Mouse (Mus musculus) hindbrain, embryonic 16.5 days (tissue): ENCODE results near the gene AL731706.1. TPM values are rescaled to one million over a fixed set of nuclear protein-coding genes. Genes with fewer than 3 reads are reported as not detected.

Experiments
- ATAC-seq: fragments of 200-750 bp; cut with Nextera tagmentation; 2 replicates; pipeline ENCODE4 v1.8.0; 2017; ENCODE audit warnings: moderate TSS enrichment, moderate library complexity
- H3K27ac ChIP-seq: fragments of 300-500 bp; sonication (generic); 2 replicates; pipeline ENCODE4 v1.5.1; 2014; ENCODE audit warnings: low read depth, mild to moderate bottlenecking, control low read depth, low read length, moderate library complexity
- H3K27me3 ChIP-seq: fragments of 300-500 bp; sonication (generic); replicated peaks from 2 replicates; pipeline ENCODE4 v1.6.1; 2014; ENCODE audit warnings: low read length; ENCODE audit not compliant: control insufficient read depth, insufficient read depth
- H3K36me3 ChIP-seq: fragments of 300-500 bp; sonication (generic); 2 replicates; pipeline ENCODE4 v1.6.1; 2014; ENCODE audit warnings: mild to moderate bottlenecking, low read length, moderate library complexity, mixed read lengths; ENCODE audit not compliant: control insufficient read depth, insufficient read depth
- H3K4me1 ChIP-seq: fragments of 300-500 bp; sonication (generic); 2 replicates; pipeline ENCODE4 v1.6.1; 2014; ENCODE audit warnings: low read depth, low read length; ENCODE audit not compliant: control insufficient read depth, insufficient read depth
- H3K4me2 ChIP-seq: fragments of 300-500 bp; sonication (generic); 2 replicates; pipeline ENCODE4 v1.6.1; 2014; ENCODE audit warnings: mild to moderate bottlenecking, low read length, control low read depth, moderate library complexity
- H3K4me3 ChIP-seq: fragments of 300-500 bp; sonication (generic); 2 replicates; pipeline ENCODE4 v1.5.1; 2014; ENCODE audit warnings: mild to moderate bottlenecking, low read length, control low read depth, moderate library complexity
- H3K9ac ChIP-seq: fragments of 300-500 bp; sonication (generic); 2 replicates; pipeline ENCODE4 v1.6.1; 2014; ENCODE audit warnings: low read depth, mild to moderate bottlenecking, control low read depth, low read length, moderate library complexity
- H3K9me3 ChIP-seq: fragments of 300-500 bp; sonication (generic); 2 replicates; pipeline ENCODE4 v1.6.1; 2014; ENCODE audit warnings: mild to moderate bottlenecking, low read length, moderate library complexity; ENCODE audit not compliant: control insufficient read depth
- WGBS: fragments of 180-500 bp; shearing (Covaris S2); extraction: QIAGEN DNeasy Blood & Tissue Kit; methylation state at CpG from one replicate; pipeline ENCODE4 v1.1.7; 2014; 5-methylcytosine and 5-hydroxymethylcytosine counted together
- polyA plus RNA-seq: library from polyadenylated mRNA; unstranded; fragments of >200 nt; fragmentation: Nextera tagmentation; extraction: Ambion mirVana; gene quantifications from 2 replicates; pipeline ENCODE4 v1.2.1, GENCODE M21; 2015

The AL731706.1 gene
- polyA plus RNA-seq: 20.1 and 23.9 TPM in 2 replicates

DNA sequence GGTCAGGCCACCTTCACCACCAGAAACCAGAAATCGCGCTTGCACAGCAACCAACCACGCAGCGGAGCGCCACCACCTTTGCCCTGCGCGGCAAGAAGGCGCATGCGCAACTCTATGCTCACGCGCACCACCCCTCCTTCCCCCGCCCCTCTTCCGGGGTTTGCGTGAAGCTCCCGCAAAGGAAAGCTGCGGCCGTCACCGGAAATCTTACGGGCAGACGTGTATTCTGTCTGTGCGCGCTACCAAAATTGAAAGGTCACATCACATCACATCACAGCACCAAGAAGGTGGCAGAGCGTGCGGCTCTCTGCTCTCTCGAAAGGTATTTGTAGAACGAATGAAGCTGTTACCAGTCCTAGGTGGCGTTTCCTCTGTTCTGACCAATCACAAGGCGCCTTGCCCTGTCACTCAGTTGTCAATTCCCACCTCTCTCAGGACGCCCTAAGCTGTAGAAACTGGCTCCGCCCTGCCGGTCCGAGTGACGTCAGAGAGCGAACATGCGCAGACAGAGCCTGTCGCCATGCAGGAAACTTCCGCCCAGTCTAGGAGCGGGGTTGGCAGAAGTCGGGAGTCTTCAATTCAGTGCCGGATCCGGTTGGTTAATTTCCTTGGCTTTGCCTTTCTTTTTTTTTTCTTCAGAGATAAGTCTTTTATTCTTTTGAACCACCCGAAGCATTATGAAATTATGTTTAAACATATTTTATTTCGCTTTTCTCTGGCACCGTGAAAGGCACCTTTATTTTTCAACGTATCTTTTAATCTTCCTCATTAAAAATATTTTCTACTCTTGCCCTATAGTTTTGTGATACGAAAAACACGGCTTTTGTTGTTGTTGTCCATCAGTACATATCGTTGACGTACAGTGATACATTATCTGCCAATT is at the start of gene AL731706.1, which contains the start of the genes Slx4ip and Mkks:
TSS of gene AL731706.1 (minus strand) at position 322 of the 883 bp plus-strand sequence.
TSS of gene Slx4ip (plus strand) at position 151 of the 883 bp plus-strand sequence.
TSS of gene Mkks (minus strand) at position 322 of the 883 bp plus-strand sequence.
- peak within 1 kb of the TSS; percentile 76 for H3K4me3 ChIP-seq
- H3K27me3 ChIP-seq: no peaks in the 10 kb centered on the region
- peak within 1 kb of the TSS; percentile 97 for H3K27ac ChIP-seq
- ATAC-seq: peak; percentile 98
- H3K4me2 ChIP-seq: peak within 1 kb of the TSS; percentile 53
- peak within 1 kb of the TSS; percentile 82 for H3K9ac ChIP-seq
- no peaks in the 10 kb centered on the region for H3K9me3 ChIP-seq
- H3K36me3 ChIP-seq: no peaks in the 10 kb centered on the region
- peaks cover 7% of the 10 kb centered on the region for H3K4me1 ChIP-seq
- under 1% methylated on average over 49 of the region's 49 CpGs for WGBS

GRCm38 (mm10) chr2:136938249-136938648 is 47.1 kb upstream of the AL731706.1 start:
- H3K9me3 ChIP-seq: no peaks in the 10 kb centered on the region
- 89% methylated on average over 1 of the region's 1 CpGs for WGBS

DNA sequence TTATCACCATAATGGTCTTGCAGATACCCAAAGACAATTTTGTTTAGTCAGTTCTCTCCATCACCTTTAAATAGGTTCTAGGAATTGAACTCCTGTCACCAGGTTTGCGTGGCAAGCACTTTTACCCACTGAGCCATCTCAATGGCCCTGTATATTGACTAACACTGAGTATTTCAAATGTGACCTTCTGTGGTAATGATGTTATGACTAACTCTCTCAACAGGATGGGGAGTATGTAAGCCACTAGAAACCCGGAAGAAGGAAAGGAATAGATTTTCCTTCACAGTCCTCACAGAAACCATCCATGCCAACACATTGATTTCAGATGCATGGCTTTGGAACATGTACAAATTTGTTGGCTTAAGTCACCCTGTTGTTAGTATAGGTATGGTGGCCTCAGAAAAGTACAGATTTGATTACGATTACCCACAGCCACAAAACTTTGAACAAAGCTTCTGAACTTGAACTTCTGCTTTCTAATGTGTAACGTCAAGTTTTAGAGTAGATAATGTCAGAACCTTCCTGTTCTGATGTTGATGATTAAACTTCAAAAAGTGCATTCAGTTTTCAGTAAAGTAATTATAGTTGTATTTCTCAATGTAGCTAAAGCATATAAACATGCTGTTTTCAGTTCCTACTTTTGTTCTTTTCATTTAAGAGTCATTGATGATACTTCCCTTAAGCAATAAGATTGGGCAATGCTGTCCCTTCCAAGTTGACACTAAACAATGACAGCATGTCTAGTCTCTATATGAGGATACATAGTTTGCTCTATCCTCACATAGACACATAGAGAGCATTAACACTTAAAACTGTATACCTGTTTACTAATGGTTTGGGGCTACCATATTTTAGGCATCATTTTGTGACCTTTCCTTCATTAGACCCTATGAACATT is 45.5 kb upstream of the AL731706.1 start:
- no peaks in the 10 kb centered on the region for H3K27me3 ChIP-seq
- ATAC-seq: no peak
- no peaks in the 10 kb centered on the region for H3K4me1 ChIP-seq
- no peak overlapping the region for H3K9ac ChIP-seq
- no peak overlapping the region for H3K27ac ChIP-seq
- H3K9me3 ChIP-seq: no peaks in the 10 kb centered on the region
- H3K36me3 ChIP-seq: no peaks in the 10 kb centered on the region
- no peak overlapping the region for H3K4me2 ChIP-seq
- 94% methylated on average over 4 of the region's 4 CpGs for WGBS
- H3K4me3 ChIP-seq: no peak overlapping the region

More at GRCm38 (mm10) chr2:136938249-136938648, 47.1 kb upstream of the AL731706.1 start:
- Histone ChIP-seq H3K36me3 (no peaks in the 10 kb centered on the region), H3K4me2 (no peak overlapping the region), H3K4me3 (no peak overlapping the region), H3K27ac (no peak overlapping the region), H3K9ac (no peak overlapping the region), H3K4me1 (no peaks in the 10 kb centered on the region), H3K27me3 (no peaks in the 10 kb centered on the region)
- no peak for ATAC-seq

- Histone ChIP-seq H3K4me1 (no peaks in the 10 kb centered on the region), H3K4me2 (no peak overlapping the region), H3K27me3 (no peaks in the 10 kb centered on the region), H3K9ac (no peak overlapping the region), H3K36me3 (no peaks in the 10 kb centered on the region), H3K4me3 (no peak overlapping the region), H3K27ac (no peak overlapping the region), H3K9me3 (no peaks in the 10 kb centered on the region)
- ATAC-seq: peak; percentile 50
- 55% methylated on average over 4 of the region's 4 CpGs for WGBS
Measured at GRCm38 (mm10) chr2:136921003-136921408, 29.8 kb upstream of the AL731706.1 start.

- no peak for ATAC-seq
- Histone ChIP-seq H3K27me3 (no peaks in the 10 kb centered on the region), H3K9me3 (no peaks in the 10 kb centered on the region), H3K9ac (no peak overlapping the region), H3K4me2 (no peak overlapping the region), H3K4me3 (no peak overlapping the region), H3K4me1 (no peaks in the 10 kb centered on the region), H3K27ac (no peak overlapping the region), H3K36me3 (no peaks in the 10 kb centered on the region)
- 83% methylated on average over 3 of the region's 3 CpGs for WGBS
Measured at GRCm38 (mm10) chr2:136920257-136920993, 29.2 kb upstream of the AL731706.1 start.

- no peak for ATAC-seq
- H3K9ac ChIP-seq: no peak overlapping the region
- 96% methylated on average over 1 of the region's 1 CpGs for WGBS
- H3K9me3 ChIP-seq: no peaks in the 10 kb centered on the region
- H3K4me3 ChIP-seq: no peak overlapping the region
- no peaks in the 10 kb centered on the region for H3K36me3 ChIP-seq
- no peak overlapping the region for H3K27ac ChIP-seq
- H3K4me1 ChIP-seq: no peaks in the 10 kb centered on the region; the same call in 1 of the 2 replicates
- no peak overlapping the region for H3K4me2 ChIP-seq
- H3K27me3 ChIP-seq: no peaks in the 10 kb centered on the region
Measured at GRCm38 (mm10) chr2:136919433-136919832, 28.2 kb upstream of the AL731706.1 start.

GRCm38 (mm10) chr2:136914334-136914902 is 23.2 kb upstream of the AL731706.1 start:
- ATAC-seq: peak; percentile 84
- WGBS: 25% methylated on average over 3 of the region's 3 CpGs

DNA sequence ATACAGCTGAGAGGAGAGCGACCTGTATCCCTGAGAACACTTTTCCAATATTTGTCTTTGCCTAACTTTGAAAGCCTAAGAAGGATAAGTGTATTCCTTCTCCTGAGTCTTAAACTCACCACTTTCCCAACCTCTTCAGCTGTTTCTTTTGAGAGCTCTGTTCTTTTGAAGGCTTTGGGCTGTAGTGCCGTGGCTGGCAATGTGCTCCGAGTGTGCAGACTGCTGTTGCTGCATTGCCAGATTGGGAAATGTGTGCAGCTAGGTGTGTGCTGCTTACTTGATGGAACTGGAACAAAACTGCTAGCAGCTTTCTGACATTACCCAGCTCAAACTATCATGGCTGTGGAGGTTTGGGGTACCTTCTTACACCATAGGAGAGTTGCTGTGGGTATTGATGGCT is 21.8 kb upstream of the AL731706.1 start:
- H3K4me3 ChIP-seq: no peak overlapping the region
- no peaks in the 10 kb centered on the region for H3K9me3 ChIP-seq
- no peak for ATAC-seq
- no peaks in the 10 kb centered on the region for H3K36me3 ChIP-seq
- peaks cover 5% of the 10 kb centered on the region for H3K4me1 ChIP-seq
- H3K27ac ChIP-seq: no peak overlapping the region
- H3K27me3 ChIP-seq: no peaks in the 10 kb centered on the region
- H3K9ac ChIP-seq: no peak overlapping the region
- 40% methylated on average over 3 of the region's 3 CpGs for WGBS
- H3K4me2 ChIP-seq: no peak overlapping the region

More at GRCm38 (mm10) chr2:136914334-136914902, 23.2 kb upstream of the AL731706.1 start:
- H3K9ac ChIP-seq: no peak overlapping the region
- peaks cover 5% of the 10 kb centered on the region for H3K4me1 ChIP-seq
- no peak overlapping the region for H3K27ac ChIP-seq
- H3K27me3 ChIP-seq: no peaks in the 10 kb centered on the region
- no peaks in the 10 kb centered on the region for H3K9me3 ChIP-seq
- no peak overlapping the region for H3K4me3 ChIP-seq
- no peaks in the 10 kb centered on the region for H3K36me3 ChIP-seq
- H3K4me2 ChIP-seq: no peak overlapping the region
